Mouse (Mus musculus): ENCODE data around the gene Ankrd36.

DNA sequence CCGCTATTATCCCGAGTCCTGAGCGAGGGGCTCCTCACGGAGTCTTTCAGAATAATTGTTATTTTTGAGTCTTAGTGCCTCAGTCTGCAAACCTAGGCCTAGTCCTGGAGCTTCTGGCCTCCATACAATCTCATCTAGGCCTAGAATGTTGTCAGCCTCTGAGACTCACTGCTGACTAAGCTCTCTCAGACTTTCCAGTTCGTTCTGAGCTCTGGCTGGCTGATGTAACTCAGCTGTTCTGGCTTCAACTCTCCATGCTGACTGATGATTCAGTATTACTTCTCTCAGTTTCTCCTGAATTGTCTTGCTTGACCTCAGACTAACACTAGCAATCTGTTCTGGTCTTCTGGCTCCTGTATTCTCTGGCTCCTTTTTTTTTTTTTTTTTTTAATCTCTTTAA is 18.1 kb upstream of the Ankrd36 start:
- TF ChIP-seq CTCF (IDR thresholded peaks at IDR 0.05; ENCODE audit: low read depth, low read length) (no peak), POLR2AphosphoS5 (IDR thresholded peaks at IDR 0.05; ENCODE audit: insufficient replicate concordance, low read depth, low read length) (no peak), TAL1 (conservative IDR thresholded peaks at IDR 0.05; ENCODE audit: low read depth, low read length) (no peak), GATA2 (IDR thresholded peaks at IDR 0.05; ENCODE audit: borderline replicate concordance, low read depth, low read length) (no peak)

Data from G1E (cell line).